Mouse (Mus musculus): Measurements from ENCODE around the gene Sectm1a.
"Not testable (repeated sequence)": the region's sequence is repeated elsewhere in the genome, so short reads cannot be mapped to it uniquely, and the experiment has no call there.

Gene Sectm1a

GRCm38 (mm10) chr11:121101124-121101805 lies 20.2 kb upstream of the Sectm1a start:
- POLR2A ChIA-PET, result interaction anchor here in 2 of 4 experiments (1.1 to 1.8 kb wide), 3 partner anchors 17 to 45 kb away, joined by 3 to 5 read pairs (median 4); partner anchors contain the start of genes Tex19.1 (in 1 of the 2) and Tex19.2 (in 1 of the 2)
- CTCF ChIA-PET, result interaction anchor here in 3 of 4 experiments (0.8 to 1.6 kb wide), 5 partner anchors 13 to 48 kb away, joined by 3 read pairs; partner anchors contain the start of gene Tex19.2 (in 1 of the 3)

GRCm38 (mm10) chr11:121100692-121101091 lies 19.7 kb upstream of the Sectm1a start:
- CTCF ChIA-PET, result interaction anchor here in 2 of 4 experiments (1.2 to 1.6 kb wide), 4 partner anchors 13 to 60 kb away, joined by 3 read pairs; no protein-coding TSS in a partner anchor
- POLR2A ChIA-PET, result interaction anchor here in 2 of 4 experiments (1.1 to 1.8 kb wide), 2 partner anchors 22 to 46 kb away, joined by 3 to 5 read pairs; partner anchors contain the start of gene Tex19.1 (in 1 of the 2)

- POLR2A ChIA-PET, result interaction anchor here in 2 of 4 experiments (1.1 to 1.8 kb wide), 2 partner anchors 46 kb away, joined by 3 to 5 read pairs; partner anchors contain the start of gene Tex19.1 (in 2 of the 2)
- CTCF ChIA-PET, result interaction anchor here in 2 of 4 experiments (0.6 to 1.3 kb wide), 4 partner anchors 26 to 59 kb away, joined by 3 to 4 read pairs (median 3); no protein-coding TSS in a partner anchor
Observed at GRCm38 (mm10) chr11:121099762-121100161, 18.7 kb upstream of the Sectm1a start.

- ChIA-PET POLR2A (interaction anchor here in 1 of 4 experiments (1.4 to 1.7 kb wide), 3 partner anchors 12 to 26 kb away, joined by 3 to 5 read pairs (median 4); partner anchors contain the start of gene Tex19.2), CTCF (no interaction called here)
Observed at GRCm38 (mm10) chr11:121092606-121093585, 11.9 kb upstream of the Sectm1a start.

GRCm38 (mm10) chr11:121090943-121091342 lies 9.9 kb upstream of the Sectm1a start:
- POLR2A ChIA-PET, result interaction anchor here in 3 of 4 experiments (0.6 to 1.7 kb wide), 5 partner anchors 34 to 138 kb away, joined by 3 to 7 read pairs (median 3); partner anchors contain the start of genes Tex19.1 (in 2 of the 3) and Cybc1 (in 1 of the 3)
- CTCF ChIA-PET, result interaction anchor here in 1 of 4 experiments (0.6 to 0.8 kb wide), 3 partner anchors 38 to 627 kb away, joined by 4 to 6 read pairs (median 5); partner anchors contain the start of gene Mrpl12

GRCm38 (mm10) chr11:121089756-121090546 lies 8.9 kb upstream of the Sectm1a start:
- ChIA-PET POLR2A (interaction anchor here in 1 of 4 experiments (1.7 kb wide), 1 partner anchor 56 kb away, joined by 7 read pairs; the partner anchor contains the start of gene Tex19.1), CTCF (interaction anchor here in 1 of 4 experiments (0.6 kb wide), 1 partner anchor 19 kb away, joined by 3 read pairs; no protein-coding TSS in a partner anchor)

- POLR2A ChIA-PET, result no interaction called here
- CTCF ChIA-PET, result interaction anchor here in 1 of 4 experiments (1.2 kb wide), 1 partner anchor 36 kb away, joined by 3 read pairs; no protein-coding TSS in a partner anchor
Observed at GRCm38 (mm10) chr11:121088997-121089396, 8.0 kb upstream of the Sectm1a start.

GRCm38 (mm10) chr11:121086296-121086695 lies 5.3 kb upstream of the Sectm1a start:
- CTCF ChIA-PET, result no interaction called here
- POLR2A ChIA-PET, result interaction anchor here in 1 of 4 experiments (0.9 kb wide), 1 partner anchor 40 kb away, joined by 4 read pairs; no protein-coding TSS in a partner anchor

GRCm38 (mm10) chr11:121085181-121085580 lies 4.2 kb upstream of the Sectm1a start:
- CTCF ChIA-PET, result no interaction called here
- POLR2A ChIA-PET, result no interaction called here

GRCm38 (mm10) chr11:121082857-121083500 lies 2.0 kb upstream of the Sectm1a start:
- ChIA-PET POLR2A (no interaction called here), CTCF (interaction anchor here in 2 of 4 experiments (0.6 to 1.2 kb wide), 3 partner anchors 29 to 338 kb away, joined by 3 to 9 read pairs (median 3); partner anchors contain the start of gene Fn3krp (in 1 of the 2))

- CTCF ChIA-PET, result no interaction called here
- POLR2A ChIA-PET, result interaction anchor here in 2 of 4 experiments (0.6 to 1.5 kb wide), 2 partner anchors 64 to 552 kb away, joined by 3 to 4 read pairs; partner anchors contain the start of genes Gcgr (in 1 of the 2) and Tex19.1 (in 1 of the 2)
Observed at GRCm38 (mm10) chr11:121082250-121082649, 1.2 kb upstream of the Sectm1a start.

GRCm38 (mm10) chr11:121080330-121080729 lies 690 bp downstream of the Sectm1a start:
- CTCF ChIA-PET, result interaction anchor here in 1 of 4 experiments (1.3 kb wide), 1 partner anchor 27 kb away, joined by 3 read pairs; no protein-coding TSS in a partner anchor
- POLR2A ChIA-PET, result interaction anchor here in 1 of 4 experiments (0.6 kb wide), 1 partner anchor 329 kb away, joined by 11 read pairs; no protein-coding TSS in a partner anchor

GRCm38 (mm10) chr11:121075655-121076054 lies 5.4 kb downstream of the Sectm1a start:
- CTCF ChIA-PET, result interaction anchor here in 1 of 4 experiments (1.2 kb wide), 1 partner anchor 22 kb away, joined by 5 read pairs; no protein-coding TSS in a partner anchor
- POLR2A ChIA-PET, result no interaction called here

- POLR2A ChIA-PET, result interaction anchor here in 1 of 4 experiments (1.3 kb wide), 1 partner anchor 76 kb away, joined by 3 read pairs; the partner anchor contains the start of gene Tex19.1
- CTCF ChIA-PET, result not testable (repeated sequence)
Observed at GRCm38 (mm10) chr11:121069662-121070061, 11.4 kb downstream of the Sectm1a start.

GRCm38 (mm10) chr11:121067895-121068294 lies 13.1 kb downstream of the Sectm1a start:
- CTCF ChIA-PET, result no interaction called here

GRCm38 (mm10) chr11:121064197-121064596 lies 16.8 kb downstream of the Sectm1a start:
- CTCF ChIA-PET, result interaction anchor here in 3 of 4 experiments (0.8 to 3.5 kb wide), 3 partner anchors 11 to 610 kb away, joined by 8 to 13 read pairs (median 9); no protein-coding TSS in a partner anchor

More at GRCm38 (mm10) chr11:121067895-121068294, 13.1 kb downstream of the Sectm1a start:
- POLR2A ChIA-PET, result no interaction called here

More at GRCm38 (mm10) chr11:121064197-121064596, 16.8 kb downstream of the Sectm1a start:
- POLR2A ChIA-PET, result interaction anchor here in 1 of 4 experiments (1.2 kb wide), 1 partner anchor 82 kb away, joined by 3 read pairs; the partner anchor contains the start of gene Tex19.1

Data from embryonic stem cell, embryonic (primary cell).